Mouse (Mus musculus) heart, embryonic 15.5 days (tissue): Measurements from ENCODE around the gene Rapsn. TPM values are rescaled to one million over a fixed set of nuclear protein-coding genes. Genes with fewer than 3 reads are reported as not detected.
"Not testable (repeated sequence)": the region's sequence is repeated elsewhere in the genome, so short reads cannot be mapped to it uniquely, and the experiment has no call there.

Source experiments
- ATAC-seq: fragments of 200-750 bp; cut with Nextera tagmentation; replicated peaks from 2 replicates; pipeline ENCODE4 v1.8.0; 2017; ENCODE audit warnings: low read depth, moderate TSS enrichment; ENCODE audit not compliant: insufficient number of reproducible peaks, insufficient read depth, low FRiP score
- H3K27ac ChIP-seq: fragments of 300-500 bp; sonication (generic); 2 replicates; pipeline ENCODE4 v1.5.1; 2015; ENCODE audit warnings: mild to moderate bottlenecking, inconsistent platforms
- H3K27me3 ChIP-seq: fragments of 300-500 bp; sonication (generic); 2 replicates; pipeline ENCODE4 v1.6.1; 2015; ENCODE audit warnings: inconsistent platforms
- H3K36me3 ChIP-seq: fragments of 300-500 bp; sonication (generic); 2 replicates; pipeline ENCODE4 v1.6.1; 2015; ENCODE audit warnings: mild to moderate bottlenecking, inconsistent platforms
- H3K4me1 ChIP-seq: fragments of 300-500 bp; sonication (generic); replicated peaks from 2 replicates; pipeline ENCODE4 v1.6.1; 2015; ENCODE audit warnings: inconsistent platforms
- H3K4me2 ChIP-seq: fragments of 300-500 bp; sonication (generic); 2 replicates; pipeline ENCODE4 v1.6.1; 2015; ENCODE audit warnings: inconsistent platforms, mild to moderate bottlenecking, moderate library complexity
- H3K4me3 ChIP-seq: fragments of 300-500 bp; sonication (generic); 2 replicates; pipeline ENCODE4 v1.5.1; 2015; ENCODE audit warnings: mild to moderate bottlenecking, inconsistent platforms
- H3K9ac ChIP-seq: fragments of 300-500 bp; sonication (generic); 2 replicates; pipeline ENCODE4 v1.6.1; 2015; ENCODE audit warnings: mild to moderate bottlenecking, inconsistent platforms
- H3K9me3 ChIP-seq: fragments of 300-500 bp; sonication (generic); replicated peaks from 2 replicates; pipeline ENCODE4 v1.6.1; 2016; ENCODE audit warnings: inconsistent platforms
- WGBS: fragments of 180-500 bp; shearing (Covaris S2); methylation state at CpG from one replicate; pipeline ENCODE4 v1.1.7; 2015; ENCODE audit warnings: mixed read lengths; 5-methylcytosine and 5-hydroxymethylcytosine counted together
- polyA plus RNA-seq: library from polyadenylated mRNA; unstranded; fragments of >200 nt; fragmentation: Nextera tagmentation; extraction: Ambion mirVana; gene quantifications from 2 replicates; pipeline ENCODE4 v1.2.1, GENCODE M21; 2015

Gene Rapsn
- polyA plus RNA-seq, result 27.4 and 33.7 TPM in 2 replicates

- Histone ChIP-seq H3K4me3 (peak within 1 kb of the TSS; percentile 35), H3K4me2 (peak within 1 kb of the TSS; percentile 55), H3K27me3 (no peaks in the 10 kb centered on the region), H3K27ac (peak within 1 kb of the TSS; percentile 79), H3K4me1 (peaks cover 20% of the 10 kb centered on the region), H3K9me3 (no peaks in the 10 kb centered on the region), H3K36me3 (no peaks in the 10 kb centered on the region), H3K9ac (peak within 1 kb of the TSS; percentile 44)
- WGBS, result 35% methylated on average over 9 of the region's 9 CpGs
- ATAC-seq, result peak; percentile 82
Observed at GRCm38 (mm10) chr2:91035385-91035784, at the start of gene Rapsn. Gene Rapsn, plus strand, starts transcription at chr2:91035620.

GRCm38 (mm10) chr2:90986055-90986454 lies 49.4 kb upstream of the Rapsn start:
- Histone ChIP-seq H3K9ac (no peak overlapping the region), H3K4me2 (no peak overlapping the region), H3K27ac (no peak overlapping the region), H3K27me3 (no peaks in the 10 kb centered on the region), H3K9me3 (no peaks in the 10 kb centered on the region), H3K4me3 (no peak overlapping the region), H3K36me3 (no peaks in the 10 kb centered on the region), H3K4me1 (peaks cover 6% of the 10 kb centered on the region)
- no peak for ATAC-seq
- 86% methylated on average over 3 of the region's 3 CpGs for WGBS

- Histone ChIP-seq H3K9me3 (no peaks in the 10 kb centered on the region), H3K9ac (no peak overlapping the region), H3K27ac (no peak overlapping the region), H3K4me2 (no peak overlapping the region), H3K4me1 (no peaks in the 10 kb centered on the region), H3K27me3 (no peaks in the 10 kb centered on the region), H3K4me3 (no peak overlapping the region), H3K36me3 (peaks cover 88% of the 10 kb centered on the region)
- ATAC-seq, result no peak
- 98% methylated on average over 8 of the region's 8 CpGs for WGBS
Observed at GRCm38 (mm10) chr2:91008536-91008935, 26.9 kb upstream of the Rapsn start.

GRCm38 (mm10) chr2:91013881-91014280 lies 21.5 kb upstream of the Rapsn start:
- Histone ChIP-seq H3K4me1 (no peaks in the 10 kb centered on the region), H3K9me3 (no peaks in the 10 kb centered on the region), H3K4me3 (no peak overlapping the region), H3K27ac (no peak overlapping the region), H3K36me3 (peaks cover 67% of the 10 kb centered on the region), H3K9ac (no peak overlapping the region), H3K27me3 (no peaks in the 10 kb centered on the region), H3K4me2 (no peak overlapping the region)
- 88% methylated on average over 2 of the region's 2 CpGs for WGBS
- no peak for ATAC-seq

GRCm38 (mm10) chr2:91015386-91015785 lies 20.0 kb upstream of the Rapsn start:
- no peak for ATAC-seq
- Histone ChIP-seq H3K27ac (no peak overlapping the region), H3K4me3 (no peak overlapping the region), H3K4me2 (no peak overlapping the region), H3K27me3 (no peaks in the 10 kb centered on the region), H3K9ac (no peak overlapping the region), H3K9me3 (no peaks in the 10 kb centered on the region), H3K4me1 (no peaks in the 10 kb centered on the region), H3K36me3 (peaks cover 61% of the 10 kb centered on the region)
- WGBS, result 83% methylated on average over 4 of the region's 4 CpGs

- Histone ChIP-seq H3K27ac (no peak overlapping the region), H3K4me3 (no peak overlapping the region), H3K4me1 (no peaks in the 10 kb centered on the region), H3K9ac (no peak overlapping the region), H3K4me2 (no peak overlapping the region), H3K36me3 (peaks cover 39% of the 10 kb centered on the region), H3K27me3 (no peaks in the 10 kb centered on the region), H3K9me3 (no peaks in the 10 kb centered on the region)
- no peak for ATAC-seq
- 81% methylated on average over 8 of the region's 8 CpGs for WGBS
Observed at GRCm38 (mm10) chr2:91018061-91018788, 17.2 kb upstream of the Rapsn start.

- 88% methylated on average over 3 of the region's 3 CpGs for WGBS
- Histone ChIP-seq H3K9ac (no peak overlapping the region), H3K36me3 (peaks cover 23% of the 10 kb centered on the region), H3K4me2 (no peak overlapping the region), H3K27me3 (no peaks in the 10 kb centered on the region), H3K9me3 (no peaks in the 10 kb centered on the region), H3K27ac (no peak overlapping the region), H3K4me3 (no peak overlapping the region), H3K4me1 (0 out of 2 replicates have a peak, but pooled peaks cover 3% of the 10 kb centered on the region)
- ATAC-seq, result no peak
Observed at GRCm38 (mm10) chr2:91019911-91020310, 15.5 kb upstream of the Rapsn start.

GRCm38 (mm10) chr2:91022266-91022665 lies 13.2 kb upstream of the Rapsn start:
- not testable (repeated sequence) for H3K9ac ChIP-seq, ATAC-seq
- 94% methylated on average over 7 of the region's 7 CpGs for WGBS

GRCm38 (mm10) chr2:91023131-91023530 lies 12.3 kb upstream of the Rapsn start:
- Histone ChIP-seq H3K36me3 (peaks cover 12% of the 10 kb centered on the region), H3K4me3 (no peak overlapping the region), H3K27me3 (no peaks in the 10 kb centered on the region), H3K27ac (peak overlapping the region; percentile 17; the same call in 1 of the 2 replicates), H3K9me3 (no peaks in the 10 kb centered on the region), H3K9ac (no peak overlapping the region), H3K4me1 (0 out of 2 replicates have a peak, but pooled peaks cover 3% of the 10 kb centered on the region), H3K4me2 (no peak overlapping the region)
- 53% methylated on average over 2 of the region's 2 CpGs for WGBS
- no peak for ATAC-seq

More at GRCm38 (mm10) chr2:91022266-91022665, 13.2 kb upstream of the Rapsn start:
- H3K4me2 ChIP-seq, H3K4me3 ChIP-seq, H3K4me1 ChIP-seq, H3K27ac ChIP-seq, H3K27me3 ChIP-seq, H3K9me3 ChIP-seq: not testable (repeated sequence)
- H3K36me3 ChIP-seq, result peaks cover 17% of the 10 kb centered on the region

- Histone ChIP-seq H3K4me2 (no peak overlapping the region), H3K27ac (no peak overlapping the region), H3K9me3 (no peaks in the 10 kb centered on the region), H3K4me1 (0 out of 2 replicates have a peak, but pooled peaks cover 3% of the 10 kb centered on the region), H3K9ac (no peak overlapping the region), H3K4me3 (no peak overlapping the region), H3K27me3 (no peaks in the 10 kb centered on the region), H3K36me3 (peaks cover 12% of the 10 kb centered on the region)
- ATAC-seq, result no peak
- 86% methylated on average over 1 of the region's 1 CpGs for WGBS
Observed at GRCm38 (mm10) chr2:91023956-91024355, 11.5 kb upstream of the Rapsn start.

- H3K27me3 ChIP-seq, result no peaks in the 10 kb centered on the region
- no peak overlapping the region for H3K4me3 ChIP-seq
- no peak for ATAC-seq
- peaks cover 6% of the 10 kb centered on the region for H3K36me3 ChIP-seq
- 92% methylated on average over 1 of the region's 1 CpGs for WGBS
- 0 out of 2 replicates have a peak, but pooled peaks cover 3% of the 10 kb centered on the region for H3K4me1 ChIP-seq
- no peak overlapping the region for H3K27ac ChIP-seq
- no peak overlapping the region for H3K9ac ChIP-seq
- H3K4me2 ChIP-seq, result no peak overlapping the region
- no peaks in the 10 kb centered on the region for H3K9me3 ChIP-seq
Observed at GRCm38 (mm10) chr2:91025081-91025516, 10.3 kb upstream of the Rapsn start.

GRCm38 (mm10) chr2:91026491-91026890 lies 8.9 kb upstream of the Rapsn start:
- no peak for ATAC-seq
- Histone ChIP-seq H3K9me3 (no peaks in the 10 kb centered on the region), H3K4me2 (no peak overlapping the region), H3K4me1 (0 out of 2 replicates have a peak, but pooled peaks cover 3% of the 10 kb centered on the region), H3K36me3 (no peaks in the 10 kb centered on the region; the same call in 1 of the 2 replicates), H3K27me3 (no peaks in the 10 kb centered on the region), H3K27ac (no peak overlapping the region), H3K9ac (no peak overlapping the region), H3K4me3 (no peak overlapping the region)
- WGBS, result 78% methylated on average over 1 of the region's 1 CpGs
